Mouse (Mus musculus) heart, postnatal 0 days (tissue): Measurements from ENCODE around the gene Vamp9.

Experiments used
- CTCF ChIP-seq: IDR thresholded peaks from 2 replicates; pipeline ENCODE4 v1.5.1; 2016; ENCODE audit warnings: antibody characterized with exemption, control low read depth, low read depth
- EP300 ChIP-seq: IDR thresholded peaks from 2 replicates; pipeline ENCODE4 v1.6.1; 2016; ENCODE audit warnings: antibody characterized with exemption, low read depth

GRCm38 (mm10) chr5:99927951-99928350 is 21.9 kb downstream of the Vamp9 start:
- TF ChIP-seq EP300 (no peak), CTCF (peak; percentile 74)
